Mouse (Mus musculus): Measurements from ENCODE around the gene Pm20d1. TPM values are rescaled to one million over a fixed set of nuclear protein-coding genes. Genes with fewer than 3 reads are reported as not detected.

Gene Pm20d1
- polyA plus RNA-seq, 1 experiment: 2.6 TPM

- DNase-seq: no peak
- no peak for TF ChIP-seq CTCF (IDR thresholded peaks at IDR 0.05; ENCODE audit: insufficient read depth, low read length)
- no peak for TF ChIP-seq POLR2A (IDR thresholded peaks at IDR 0.05; ENCODE audit: borderline replicate concordance, extremely low read depth, low read depth, low read length)
- WGBS: 69% methylated on average over 5 of the region's 5 CpGs
- no peak overlapping the region for H3K4me3 ChIP-seq (replicated peaks; ENCODE audit: extremely low read depth, low read depth, low read length)
- H3K4me1 ChIP-seq (ENCODE audit: control insufficient read depth, insufficient read depth, low read length): no peaks in the 10 kb centered on the region; the same call in 1 of the 2 replicates
Observed at GRCm38 (mm10) chr1:131838542-131838941, 41.4 kb downstream of the Pm20d1 start.

GRCm38 (mm10) chr1:131839279-131839678, 42.1 kb downstream of the Pm20d1 start:
- WGBS: 63% methylated on average over 2 of the region's 2 CpGs
- Histone ChIP-seq H3K4me3 (replicated peaks; ENCODE audit: extremely low read depth, low read depth, low read length) (no peak overlapping the region), H3K4me1 (ENCODE audit: control insufficient read depth, insufficient read depth, low read length) (no peaks in the 10 kb centered on the region; the same call in 1 of the 2 replicates)
- no peak for DNase-seq
- TF ChIP-seq POLR2A (IDR thresholded peaks at IDR 0.05; ENCODE audit: borderline replicate concordance, extremely low read depth, low read depth, low read length) (no peak), CTCF (IDR thresholded peaks at IDR 0.05; ENCODE audit: insufficient read depth, low read length) (no peak)

- Histone ChIP-seq H3K4me3 (replicated peaks; ENCODE audit: extremely low read depth, low read depth, low read length) (no peak overlapping the region), H3K4me1 (ENCODE audit: control insufficient read depth, insufficient read depth, low read length) (no peaks in the 10 kb centered on the region)
- WGBS: 86% methylated on average over 4 of the region's 4 CpGs
- no peak for DNase-seq
- no peak for TF ChIP-seq POLR2A (IDR thresholded peaks at IDR 0.05; ENCODE audit: borderline replicate concordance, extremely low read depth, low read depth, low read length)
- TF ChIP-seq CTCF (IDR thresholded peaks at IDR 0.05; ENCODE audit: insufficient read depth, low read length): no peak
Observed at GRCm38 (mm10) chr1:131842221-131842620, 45.0 kb downstream of the Pm20d1 start.

GRCm38 (mm10) chr1:131843758-131844157, 46.6 kb downstream of the Pm20d1 start:
- Histone ChIP-seq H3K4me1 (ENCODE audit: control insufficient read depth, insufficient read depth, low read length) (no peaks in the 10 kb centered on the region), H3K4me3 (replicated peaks; ENCODE audit: extremely low read depth, low read depth, low read length) (no peak overlapping the region)
- WGBS: 92% methylated on average over 10 of the region's 10 CpGs
- TF ChIP-seq POLR2A (IDR thresholded peaks at IDR 0.05; ENCODE audit: borderline replicate concordance, extremely low read depth, low read depth, low read length) (no peak), CTCF (IDR thresholded peaks at IDR 0.05; ENCODE audit: insufficient read depth, low read length) (no peak)
- no peak for DNase-seq

GRCm38 (mm10) chr1:131844883-131845282, 47.7 kb downstream of the Pm20d1 start:
- Histone ChIP-seq H3K4me1 (ENCODE audit: control insufficient read depth, insufficient read depth, low read length) (no peaks in the 10 kb centered on the region), H3K4me3 (replicated peaks; ENCODE audit: extremely low read depth, low read depth, low read length) (no peak overlapping the region)
- 82% methylated on average over 8 of the region's 8 CpGs for WGBS
- no peak for DNase-seq
- TF ChIP-seq CTCF (IDR thresholded peaks at IDR 0.05; ENCODE audit: insufficient read depth, low read length): no peak
- TF ChIP-seq POLR2A (IDR thresholded peaks at IDR 0.05; ENCODE audit: borderline replicate concordance, extremely low read depth, low read depth, low read length): no peak

- peak; percentile 76 for TF ChIP-seq CTCF (IDR thresholded peaks at IDR 0.05; ENCODE audit: insufficient read depth, low read length)
- TF ChIP-seq POLR2A (IDR thresholded peaks at IDR 0.05; ENCODE audit: borderline replicate concordance, extremely low read depth, low read depth, low read length): no peak
- Histone ChIP-seq H3K4me3 (replicated peaks; ENCODE audit: extremely low read depth, low read depth, low read length) (no peak overlapping the region), H3K4me1 (ENCODE audit: control insufficient read depth, insufficient read depth, low read length) (no peaks in the 10 kb centered on the region)
- peak; percentile 63 for DNase-seq
- WGBS: 64% methylated on average over 5 of the region's 5 CpGs
Observed at GRCm38 (mm10) chr1:131846255-131846654, 49.1 kb downstream of the Pm20d1 start.

GRCm38 (mm10) chr1:131861811-131862210, 64.6 kb downstream of the Pm20d1 start:
- TF ChIP-seq POLR2A (IDR thresholded peaks at IDR 0.05; ENCODE audit: borderline replicate concordance, extremely low read depth, low read depth, low read length) (no peak), CTCF (IDR thresholded peaks at IDR 0.05; ENCODE audit: insufficient read depth, low read length) (no peak)
- H3K4me3 ChIP-seq (replicated peaks; ENCODE audit: extremely low read depth, low read depth, low read length): no peak overlapping the region
- no peak for DNase-seq
- no peaks in the 10 kb centered on the region for H3K4me1 ChIP-seq (ENCODE audit: control insufficient read depth, insufficient read depth, low read length)
- 80% methylated on average over 4 of the region's 4 CpGs for WGBS

- 79% methylated on average over 5 of the region's 5 CpGs for WGBS
- H3K4me3 ChIP-seq (replicated peaks; ENCODE audit: extremely low read depth, low read depth, low read length): no peak overlapping the region
- DNase-seq: no peak
- TF ChIP-seq CTCF (IDR thresholded peaks at IDR 0.05; ENCODE audit: insufficient read depth, low read length) (no peak), POLR2A (IDR thresholded peaks at IDR 0.05; ENCODE audit: borderline replicate concordance, extremely low read depth, low read depth, low read length) (no peak)
- H3K4me1 ChIP-seq (ENCODE audit: control insufficient read depth, insufficient read depth, low read length): no peaks in the 10 kb centered on the region; the same call in 1 of the 2 replicates
Observed at GRCm38 (mm10) chr1:131865596-131865995, 68.4 kb downstream of the Pm20d1 start.

GRCm38 (mm10) chr1:131866304-131866999, 69.3 kb downstream of the Pm20d1 start:
- 52% methylated on average over 6 of the region's 6 CpGs for WGBS
- Histone ChIP-seq H3K4me3 (replicated peaks; ENCODE audit: extremely low read depth, low read depth, low read length) (no peak overlapping the region), H3K4me1 (ENCODE audit: control insufficient read depth, insufficient read depth, low read length) (no peaks in the 10 kb centered on the region; the same call in 1 of the 2 replicates)
- no peak for TF ChIP-seq POLR2A (IDR thresholded peaks at IDR 0.05; ENCODE audit: borderline replicate concordance, extremely low read depth, low read depth, low read length)
- no peak for TF ChIP-seq CTCF (IDR thresholded peaks at IDR 0.05; ENCODE audit: insufficient read depth, low read length)
- no peak for DNase-seq
